Mouse (Mus musculus) right cerebral cortex, postnatal 4 days (tissue): ENCODE data around the gene P3h3.
A peak's percentile ranks its signal among the peaks of the same experiment; 100 is the strongest.
"Not testable (repeated sequence)": the region's sequence is repeated elsewhere in the genome, so short reads cannot be mapped to it uniquely, and the experiment has no call there.

Experiments
- DNase-seq: peaks from one replicate; pipeline ENCODE4 v3.0.0-alpha.2; 2022

The P3h3 gene

GRCm38 (mm10) chr6:124829799-124830700 lies 27.5 kb downstream of the P3h3 start:
- peak; percentile 88 for DNase-seq

- peak; percentile 94 for DNase-seq
These were observed 28.4 kb downstream of the P3h3 start, which contains the start of the genes Usp5 and Cdca3 for GRCm38 (mm10) chr6:124828868-124829798. Gene Usp5, minus strand, starts transcription at chr6:124829484. Gene Cdca3, plus strand, starts transcription at chr6:124829547.

DNA sequence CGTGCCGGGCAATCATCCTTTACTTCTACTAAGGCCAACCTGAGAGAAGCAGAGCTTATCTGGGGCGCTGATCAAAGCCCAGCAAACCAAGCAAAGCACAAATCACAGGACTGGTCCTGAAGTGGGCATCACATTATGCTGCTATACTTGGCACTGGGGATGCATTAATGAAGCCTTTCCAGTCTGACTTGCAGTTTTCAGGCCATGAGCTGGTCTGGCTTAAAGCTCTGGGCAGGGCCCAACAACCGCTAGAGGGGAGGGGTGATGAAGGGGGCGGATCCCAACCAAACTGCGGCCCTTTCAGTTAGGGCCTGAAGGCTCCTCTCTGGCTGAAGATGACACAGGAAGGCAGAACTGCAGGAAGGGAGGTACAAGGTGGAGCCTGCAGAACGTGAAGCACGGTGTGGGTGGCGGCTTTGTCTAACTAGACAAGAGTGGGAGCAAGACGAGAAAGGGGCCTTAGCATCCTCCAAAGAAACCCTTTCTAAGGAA lies 29.4 kb downstream of the P3h3 start:
- no peak for DNase-seq

DNA sequence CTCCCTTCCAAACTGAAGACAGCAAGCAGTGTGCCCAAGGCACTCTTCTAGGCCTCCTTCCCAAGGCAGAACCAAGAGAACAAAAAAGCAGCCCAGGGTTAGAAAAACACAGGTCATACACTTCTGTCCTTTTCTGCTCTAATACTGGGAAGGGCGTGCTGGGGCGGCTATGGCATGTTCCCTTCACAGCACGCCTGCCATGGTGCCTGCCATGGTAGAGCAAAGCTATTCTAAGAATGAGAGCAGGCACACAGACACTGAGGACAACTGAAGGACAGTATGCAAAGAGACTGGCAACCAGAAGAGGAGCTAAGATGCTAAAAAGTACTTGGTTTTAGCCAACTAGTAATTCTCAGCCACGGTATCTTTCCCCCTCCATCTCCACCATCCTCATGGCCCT lies 35.5 kb downstream of the P3h3 start:
- no peak for DNase-seq

- no peak for DNase-seq
These were observed 36.7 kb downstream of the P3h3 start for GRCm38 (mm10) chr6:124820891-124821290.

DNA sequence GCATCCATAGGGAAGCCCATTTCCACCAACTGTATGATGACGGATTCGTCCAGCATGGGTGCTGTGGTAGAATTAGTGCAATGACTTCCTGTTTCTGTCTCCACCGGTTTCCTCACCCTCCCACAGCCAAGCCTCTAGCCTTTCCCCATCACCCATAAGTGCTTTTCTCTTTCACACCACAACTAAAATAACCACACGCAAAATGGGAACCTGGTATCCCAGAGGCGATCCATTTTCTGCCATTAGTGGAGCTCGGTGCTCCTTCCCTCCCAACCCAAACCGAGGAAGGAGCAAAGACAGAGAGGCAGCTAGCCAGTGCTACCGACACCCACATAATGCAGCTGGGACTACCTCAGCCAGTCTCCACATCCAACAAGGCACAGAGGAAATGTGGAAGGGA lies 39.6 kb downstream of the P3h3 start:
- no peak for DNase-seq

GRCm38 (mm10) chr6:124817563-124817962 lies 40.0 kb downstream of the P3h3 start:
- no peak for DNase-seq

DNA sequence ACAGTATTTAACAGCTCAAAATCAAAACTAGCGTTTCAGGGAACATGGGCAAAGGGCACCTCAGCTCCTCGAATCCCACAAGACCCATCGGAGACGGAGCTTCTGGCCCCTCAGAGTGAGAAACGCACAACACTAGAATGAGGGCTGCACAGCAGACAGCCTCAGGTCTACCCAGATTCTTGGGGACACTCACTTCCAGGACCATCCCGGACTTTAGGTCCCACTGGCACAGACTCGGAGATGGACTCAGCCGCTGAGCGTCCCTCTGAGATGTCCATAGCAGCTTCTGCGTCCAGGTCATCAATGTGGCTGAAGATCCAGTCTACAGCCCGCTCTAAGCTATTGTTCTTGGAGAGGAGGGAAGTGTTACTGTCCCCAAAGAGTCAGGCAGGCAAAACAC lies 40.4 kb downstream of the P3h3 start:
- DNase-seq, result no peak

GRCm38 (mm10) chr6:124816611-124817010 lies 40.9 kb downstream of the P3h3 start:
- DNase-seq, result no peak

DNA sequence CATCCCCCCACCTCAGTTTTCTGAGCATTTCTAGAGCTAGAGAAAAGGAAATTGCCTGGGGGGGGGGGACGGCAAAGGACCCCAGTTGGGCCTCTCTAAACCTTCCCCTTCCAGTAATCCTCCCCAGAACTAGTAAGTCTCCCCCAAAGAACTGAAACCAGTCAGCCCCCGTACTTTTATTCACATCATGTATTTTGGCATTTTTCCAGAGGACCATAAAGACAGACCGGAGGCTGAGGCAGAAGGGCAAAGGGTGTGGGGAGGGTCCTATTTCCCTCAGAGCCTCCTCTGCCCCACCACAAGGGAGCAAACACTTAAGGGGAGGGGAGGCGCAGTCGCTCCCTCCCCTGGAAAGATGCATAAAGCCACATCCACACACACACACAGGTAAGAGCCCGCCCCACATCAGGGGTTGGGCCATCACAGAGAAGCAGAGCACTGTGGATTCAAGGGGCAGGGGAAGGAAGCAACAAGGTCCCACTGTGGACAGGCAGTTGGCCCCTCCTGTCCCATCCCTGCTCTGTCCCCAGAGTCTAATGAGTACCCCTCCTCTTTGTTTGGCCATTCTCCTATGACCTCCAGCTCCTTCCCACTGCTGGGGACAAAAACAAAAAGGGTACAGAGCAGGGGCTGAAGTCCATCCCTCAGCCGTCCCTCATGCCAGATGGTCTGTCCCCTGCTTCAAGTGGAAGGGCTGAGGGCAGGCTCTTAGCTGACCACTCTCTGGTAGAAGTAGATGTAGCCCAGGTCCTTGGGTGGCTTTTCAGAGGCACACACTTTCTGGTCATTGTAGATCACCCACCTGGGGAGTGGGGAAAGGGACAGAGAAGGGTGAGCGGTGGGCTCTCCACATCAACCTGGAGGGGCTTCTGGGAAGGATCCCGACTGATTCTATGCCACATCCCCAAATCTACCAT lies 42.4 kb downstream of the P3h3 start:
- DNase-seq, result no peak

- no peak for DNase-seq
These were observed 43.1 kb downstream of the P3h3 start for GRCm38 (mm10) chr6:124814448-124814847.

- peak; percentile 79 for DNase-seq
These were observed 43.6 kb downstream of the P3h3 start, which contains the start of gene Tpi1 for GRCm38 (mm10) chr6:124813933-124814332. Gene Tpi1, minus strand, starts transcription at chr6:124814296.

DNA sequence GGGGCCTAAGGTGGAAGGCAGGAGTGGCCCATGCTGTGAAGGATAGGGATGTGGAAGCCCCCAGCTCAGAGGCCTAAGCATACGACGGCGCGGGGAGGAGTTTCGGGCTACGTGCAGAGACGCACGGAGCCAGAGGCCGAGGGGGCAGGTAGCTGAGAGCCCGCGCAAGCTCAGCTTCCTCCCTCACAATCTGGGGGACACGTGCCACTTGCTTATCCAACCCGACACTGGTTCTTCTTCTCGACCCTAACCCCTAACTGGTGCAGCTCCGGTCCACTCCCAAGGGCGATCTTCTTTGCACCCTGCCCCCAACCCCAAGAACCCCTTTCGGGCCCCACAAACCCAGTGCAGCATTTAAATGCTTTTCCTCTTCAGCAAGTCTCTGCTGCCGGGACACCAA lies 44.1 kb downstream of the P3h3 start:
- DNase-seq, result peak; percentile 68

GRCm38 (mm10) chr6:124812848-124813247 lies 44.7 kb downstream of the P3h3 start:
- no peak for DNase-seq

- no peak for DNase-seq
These were observed 45.6 kb downstream of the P3h3 start for GRCm38 (mm10) chr6:124811701-124812560.

GRCm38 (mm10) chr6:124811403-124811665 lies 46.2 kb downstream of the P3h3 start:
- DNase-seq, result no peak

DNA sequence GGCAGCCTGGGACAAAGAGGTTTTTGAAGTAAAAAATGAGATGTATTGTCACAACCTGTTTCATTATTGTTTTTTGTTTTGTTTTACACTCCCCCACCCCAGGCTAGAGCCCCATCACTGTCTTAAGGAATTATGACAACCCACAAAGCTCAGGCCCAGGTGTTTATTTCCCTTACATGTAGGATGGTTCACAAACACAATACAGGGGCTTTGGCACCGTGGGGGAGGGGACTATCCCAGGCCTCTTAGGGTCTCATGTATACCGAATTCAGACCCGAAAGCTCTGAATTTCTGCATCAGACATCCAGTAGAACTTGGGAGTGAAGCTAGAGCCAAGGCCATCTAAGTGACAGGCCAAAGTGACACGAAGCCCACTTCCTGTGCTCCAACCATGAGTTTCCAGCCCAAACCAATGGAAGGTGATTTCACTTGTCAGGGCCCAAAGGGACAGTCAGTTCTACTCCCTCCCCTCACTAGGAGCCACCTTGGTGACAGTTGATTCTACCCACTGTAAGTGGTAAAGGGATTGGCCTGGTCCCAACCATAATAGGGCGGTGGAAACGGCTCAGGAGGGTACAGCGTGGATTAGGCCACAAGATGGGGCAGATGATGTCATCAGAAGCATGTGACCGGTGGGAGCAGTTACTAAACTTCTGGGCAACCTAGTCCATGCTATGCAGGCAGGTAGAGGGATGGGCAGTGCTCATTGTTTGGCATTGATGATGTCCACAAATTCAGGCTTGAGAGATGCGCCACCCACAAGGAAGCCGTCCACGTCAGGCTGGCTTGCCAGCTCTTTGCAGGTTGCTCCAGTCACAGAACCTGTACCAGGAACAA lies 46.8 kb downstream of the P3h3 start:
- not testable (repeated sequence) for DNase-seq

- no peak for DNase-seq
These were observed 47.6 kb downstream of the P3h3 start for GRCm38 (mm10) chr6:124809775-124810538.

DNA sequence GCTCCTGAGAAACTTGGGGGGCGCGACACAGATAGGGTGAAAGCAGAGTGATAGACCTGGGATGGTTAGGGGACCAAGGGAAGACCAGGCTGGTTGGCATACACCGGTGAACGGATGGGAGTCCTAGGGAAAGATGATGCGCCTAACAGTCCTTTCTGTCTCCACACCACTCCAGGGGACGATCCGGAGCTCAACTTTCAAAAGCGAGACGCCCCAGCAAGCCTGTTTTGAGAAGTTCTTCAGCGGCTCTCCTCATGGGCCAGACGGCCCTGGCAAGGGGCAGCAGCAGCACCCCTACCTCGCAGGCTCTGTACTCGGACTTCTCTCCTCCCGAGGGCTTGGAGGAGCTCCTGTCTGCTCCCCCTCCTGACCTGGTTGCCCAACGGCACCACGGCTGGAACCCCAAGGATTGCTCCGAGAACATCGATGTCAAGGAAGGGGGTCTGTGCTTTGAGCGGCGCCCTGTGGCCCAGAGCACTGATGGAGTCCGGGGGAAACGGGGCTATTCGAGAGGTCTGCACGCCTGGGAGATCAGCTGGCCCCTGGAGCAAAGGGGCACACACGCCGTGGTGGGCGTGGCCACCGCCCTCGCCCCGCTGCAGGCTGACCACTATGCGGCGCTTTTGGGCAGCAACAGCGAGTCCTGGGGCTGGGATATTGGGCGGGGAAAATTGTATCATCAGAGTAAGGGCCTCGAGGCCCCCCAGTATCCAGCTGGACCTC lies 48.3 kb downstream of the P3h3 start:
- DNase-seq, result peak; percentile 69
